Mouse (Mus musculus): ENCODE measurements around the gene Rnf215.
"Not testable (repeated sequence)": the region's sequence is repeated elsewhere in the genome, so short reads cannot be mapped to it uniquely, and the experiment has no call there.

Gene Rnf215

GRCm38 (mm10) chr11:4148120-4148519 is 13.1 kb downstream of the Rnf215 start:
- DNase-seq (ENCODE audit: low spot score) = no peak

DNA sequence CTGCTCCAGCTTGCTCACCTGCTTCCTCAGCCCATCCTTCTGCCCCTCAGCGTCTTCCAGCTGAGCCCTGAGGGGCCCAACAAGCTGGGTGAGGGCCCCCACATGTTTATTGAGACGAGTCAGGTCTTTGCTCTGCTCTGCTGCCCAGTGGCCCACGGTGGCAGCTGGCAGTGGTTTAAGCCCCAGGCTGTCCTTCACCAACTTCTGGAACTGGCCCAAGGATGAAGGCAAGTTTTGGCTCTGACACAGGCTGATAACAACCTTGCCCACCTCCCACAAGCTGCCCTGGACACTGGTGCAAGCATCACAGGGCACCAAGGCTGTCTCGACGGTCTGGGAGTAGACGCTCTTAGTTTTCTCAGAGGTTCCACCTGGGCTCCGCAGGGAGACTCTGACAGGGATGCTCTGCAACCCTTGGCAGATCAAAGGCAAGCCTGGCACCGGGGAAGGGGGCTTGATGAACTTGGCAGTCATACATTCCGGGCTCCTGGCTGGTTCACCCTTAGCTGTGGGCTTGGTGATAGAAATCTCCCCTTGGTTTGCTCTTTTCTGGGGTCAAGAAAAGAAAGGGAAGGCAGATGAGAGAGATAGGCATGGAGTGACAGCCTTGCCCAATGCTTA is 13.6 kb downstream of the Rnf215 start:
- no peak for DNase-seq (ENCODE audit: low spot score)

DNA sequence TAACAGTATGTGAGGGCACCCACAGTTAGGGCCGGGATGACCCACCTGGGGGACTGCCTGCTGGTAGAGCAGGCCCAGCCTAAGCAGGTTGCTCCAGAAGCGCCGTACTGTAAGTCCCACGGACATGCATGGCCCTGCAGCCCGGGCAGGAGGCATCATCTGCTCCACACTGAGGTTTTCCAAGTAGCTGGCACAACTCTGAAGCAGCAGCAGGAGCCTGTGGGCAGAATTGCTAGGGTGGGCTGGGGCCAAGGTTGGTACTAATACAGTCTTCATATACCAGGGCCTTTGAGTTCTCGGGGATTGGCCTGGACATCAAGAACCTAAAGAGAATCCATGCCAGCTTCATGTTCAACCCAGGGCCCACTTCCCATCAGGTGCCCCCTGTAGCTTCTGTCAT is 14.9 kb downstream of the Rnf215 start:
- no peak for DNase-seq (ENCODE audit: low spot score)

- DNase-seq (ENCODE audit: low spot score) = no peak
Observed at GRCm38 (mm10) chr11:4153694-4154093, 18.7 kb downstream of the Rnf215 start.

GRCm38 (mm10) chr11:4155641-4156040 is 20.6 kb downstream of the Rnf215 start:
- DNase-seq (ENCODE audit: low spot score) = no peak

DNA sequence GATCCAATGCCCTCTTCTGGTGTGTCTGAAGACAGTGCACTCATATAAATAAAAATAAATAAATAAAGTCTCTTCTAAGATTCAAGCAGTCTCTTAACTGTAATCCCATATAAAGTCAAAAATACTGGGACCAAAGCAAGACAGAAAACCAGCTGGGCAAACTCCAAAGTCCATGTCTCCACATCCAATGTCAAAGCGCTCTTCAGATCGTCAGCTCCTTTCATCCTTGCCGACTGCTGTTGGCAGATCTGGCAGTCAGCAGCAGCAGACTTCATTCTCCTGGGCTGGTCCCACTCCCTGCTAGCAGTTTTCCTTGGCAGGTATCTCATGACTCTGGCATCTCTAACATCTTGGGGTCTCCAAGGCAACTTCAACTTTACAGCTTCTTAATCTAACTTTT is 23.7 kb downstream of the Rnf215 start:
- DNase-seq (ENCODE audit: low spot score) = no peak

GRCm38 (mm10) chr11:4159808-4160708 is 25.1 kb downstream of the Rnf215 start, which contains the start of the genes Ccdc157 and Sf3a1:
Ccdc157 (minus strand) TSS chr11:4160293.
Sf3a1 (plus strand) TSS chr11:4160350.
- DNase-seq (ENCODE audit: low spot score) = peak; percentile 91

GRCm38 (mm10) chr11:4160758-4161480 is 25.9 kb downstream of the Rnf215 start:
- DNase-seq (ENCODE audit: low spot score) = no peak

DNA sequence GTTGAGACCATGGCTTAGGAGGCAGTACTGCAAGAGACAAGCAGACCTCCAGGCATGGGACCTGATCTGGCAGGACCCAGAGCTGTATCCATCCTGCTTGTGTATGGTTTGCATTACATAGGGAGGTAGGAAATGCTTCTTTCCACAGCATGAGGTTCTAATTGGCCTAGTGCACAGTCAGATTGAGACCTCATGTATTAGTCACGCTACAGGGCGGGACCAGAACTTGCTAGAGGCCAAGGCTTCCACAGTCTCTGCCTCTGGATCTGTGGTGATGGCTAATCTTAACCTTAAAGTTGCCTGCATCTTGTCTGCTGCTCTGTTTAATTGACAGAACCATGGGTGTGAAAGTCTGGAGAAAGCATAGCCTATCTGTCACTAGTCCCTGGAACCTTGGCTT is 29.7 kb downstream of the Rnf215 start:
- DNase-seq (ENCODE audit: low spot score) = no peak

- no peak for DNase-seq (ENCODE audit: low spot score)
Observed at GRCm38 (mm10) chr11:4166467-4167090, 31.6 kb downstream of the Rnf215 start.

DNA sequence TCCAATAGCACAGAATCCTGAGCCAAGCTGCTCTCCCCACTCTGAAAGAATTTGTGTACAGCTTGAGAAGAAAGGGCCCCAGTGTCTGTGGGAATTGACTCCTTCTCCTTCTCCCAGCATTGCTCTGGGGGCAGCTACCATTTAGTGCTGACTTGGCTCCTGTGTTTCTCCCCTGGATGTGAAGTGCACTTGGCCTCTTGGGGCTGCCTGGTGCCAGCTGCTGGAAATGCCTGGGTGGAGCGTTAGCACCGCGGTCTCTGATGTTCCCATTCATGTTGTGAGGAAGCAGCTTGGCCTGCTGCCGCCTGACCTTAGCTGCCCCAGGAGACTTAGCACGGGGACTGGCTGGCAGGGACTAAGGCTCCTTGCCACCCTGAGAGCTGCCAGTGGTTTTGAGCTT is 39.6 kb downstream of the Rnf215 start:
- DNase-seq (ENCODE audit: low spot score) = peak; percentile 60

DNA sequence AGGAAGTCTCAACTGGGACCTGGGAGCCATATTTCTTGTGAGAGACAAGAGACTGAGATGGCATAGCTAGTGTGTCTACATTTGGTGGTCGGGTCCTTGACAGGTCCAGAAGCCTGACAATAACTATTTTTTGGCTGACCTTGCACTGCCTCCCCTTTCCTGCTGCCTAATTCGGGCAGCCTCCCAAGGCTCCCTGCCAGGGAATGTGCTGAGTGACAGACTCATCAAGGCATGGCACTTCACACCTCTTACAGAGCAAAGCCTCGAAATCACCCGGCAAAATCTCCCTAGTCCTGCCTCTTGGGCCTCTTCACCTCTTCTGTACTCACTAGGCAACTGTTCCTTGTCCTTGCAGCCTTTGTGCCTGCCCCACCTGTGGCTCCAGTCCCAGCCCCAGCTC is 42.7 kb downstream of the Rnf215 start:
- no peak for DNase-seq (ENCODE audit: low spot score)

DNA sequence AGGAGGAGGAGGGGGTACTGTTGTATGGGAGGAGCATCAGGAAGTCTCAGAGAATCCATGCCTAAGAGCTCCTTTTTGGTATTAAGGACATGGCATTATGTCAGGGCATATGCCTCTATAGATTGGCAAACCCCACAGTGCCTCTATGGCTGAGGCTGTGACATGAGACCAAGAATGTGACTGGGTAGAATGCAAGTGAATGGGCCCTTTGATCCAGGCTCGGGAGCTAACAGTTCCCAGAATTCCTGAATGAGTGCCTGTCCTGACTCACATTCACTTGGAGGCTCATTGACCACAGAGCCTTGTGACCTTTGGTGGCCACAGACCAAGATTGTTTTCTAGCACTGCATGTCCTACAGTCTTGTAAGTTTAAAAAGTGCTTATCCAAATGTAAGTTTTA is 47.1 kb downstream of the Rnf215 start:
- DNase-seq (ENCODE audit: low spot score) = peak; percentile 66

- peak; percentile 72 for DNase-seq (ENCODE audit: low spot score)
Observed at GRCm38 (mm10) chr11:4183511-4183910, 48.5 kb downstream of the Rnf215 start.

DNA sequence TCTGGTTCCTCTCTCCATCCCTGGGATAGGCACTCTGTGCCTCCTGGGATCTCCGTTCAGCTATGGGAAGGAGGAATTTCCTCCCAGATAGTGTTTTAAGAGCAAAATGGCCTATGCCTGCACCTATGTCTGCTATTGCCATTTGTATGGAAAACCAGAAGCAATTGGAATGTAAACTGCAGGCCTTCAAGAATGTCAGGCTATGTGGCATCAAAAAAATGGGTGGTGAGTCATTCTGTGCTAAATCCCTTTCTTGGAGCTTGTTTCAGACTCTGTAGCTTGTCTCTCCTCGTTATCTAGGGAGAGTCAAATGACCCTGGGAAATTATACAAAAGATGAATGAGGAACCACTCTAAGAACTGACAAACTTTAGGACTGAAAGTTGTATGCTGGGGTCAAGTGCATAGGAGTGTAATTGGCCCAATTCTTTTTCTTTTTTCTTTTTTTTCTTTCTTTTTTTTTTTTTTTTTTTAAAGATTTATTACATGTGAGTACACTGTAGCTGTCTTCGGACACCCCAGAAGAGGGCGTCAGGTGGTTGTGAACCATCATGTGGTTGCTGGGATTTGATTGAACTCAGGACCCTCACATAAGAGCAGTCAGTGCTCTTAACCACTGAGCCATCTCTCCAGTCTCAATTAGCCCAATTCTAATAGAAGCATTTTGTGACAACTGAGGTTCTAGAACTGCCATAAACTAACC is 49.4 kb downstream of the Rnf215 start:
- DNase-seq (ENCODE audit: low spot score) = no peak

DNA sequence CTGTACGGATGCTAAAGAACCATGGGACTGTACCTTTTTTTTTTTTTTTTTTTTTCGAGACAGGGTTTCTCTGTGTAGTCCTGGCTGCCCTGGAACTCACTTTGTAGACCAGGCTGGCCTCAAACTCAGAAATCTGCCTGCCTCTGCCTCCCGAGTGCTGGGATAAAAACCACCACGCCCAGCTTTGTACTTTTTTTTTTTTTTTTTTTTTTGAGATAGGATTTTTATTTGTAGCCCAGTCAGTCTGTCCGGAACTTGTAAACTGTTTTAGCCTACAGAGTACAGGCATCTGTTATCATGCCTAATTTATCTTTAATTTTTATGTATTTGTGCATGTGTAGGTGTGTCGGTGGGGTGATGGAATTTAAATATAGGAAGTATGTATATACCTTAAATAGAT is 50.5 kb downstream of the Rnf215 start:
- DNase-seq (ENCODE audit: low spot score) = not testable (repeated sequence)

DNA sequence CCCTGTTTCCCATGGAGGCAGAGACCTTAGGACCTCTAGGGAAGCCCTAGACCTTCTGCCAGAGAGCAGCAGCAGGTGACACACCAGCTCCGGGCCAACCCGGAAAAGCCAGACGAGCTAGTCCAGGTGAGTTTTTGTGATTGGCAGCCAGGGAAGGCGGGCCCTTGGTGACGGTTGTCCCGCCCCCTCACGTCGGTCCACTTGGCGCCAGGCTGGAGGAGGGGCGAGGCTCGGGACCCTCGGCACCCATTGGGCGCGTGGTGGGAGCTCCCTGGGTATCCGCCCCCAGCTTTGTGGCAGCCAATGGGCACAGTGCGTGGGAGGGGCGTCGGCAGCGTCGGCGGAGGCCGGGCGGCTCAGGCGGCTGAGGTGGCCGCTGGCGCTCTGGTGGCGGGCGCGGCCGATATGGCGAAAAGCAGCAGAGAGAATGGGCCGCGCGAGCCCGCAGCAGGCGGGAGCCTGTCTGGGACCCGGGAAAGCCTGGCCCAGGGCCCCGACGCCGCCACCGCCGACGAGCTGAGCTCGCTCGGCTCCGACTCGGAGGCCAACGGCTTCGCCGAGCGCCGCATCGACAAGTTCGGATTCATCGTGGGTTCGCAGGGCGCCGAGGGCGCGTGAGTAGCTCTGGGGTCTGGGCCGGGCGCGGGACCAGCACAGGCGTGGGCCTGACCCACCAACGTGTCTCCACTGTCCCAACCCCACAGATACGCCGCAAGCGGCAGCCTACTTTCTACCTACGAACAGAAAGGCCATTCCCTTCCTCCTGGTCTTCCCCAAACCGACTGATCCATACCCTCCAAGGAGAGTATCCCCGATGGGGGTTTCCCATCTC is 51.7 kb downstream of the Rnf215 start, which contains the start of gene Tbc1d10a:
Gene Tbc1d10a, plus strand, starts transcription at position 304 of the 832 bp plus-strand sequence.
- peak; percentile 96 for DNase-seq (ENCODE audit: low spot score)

DNA sequence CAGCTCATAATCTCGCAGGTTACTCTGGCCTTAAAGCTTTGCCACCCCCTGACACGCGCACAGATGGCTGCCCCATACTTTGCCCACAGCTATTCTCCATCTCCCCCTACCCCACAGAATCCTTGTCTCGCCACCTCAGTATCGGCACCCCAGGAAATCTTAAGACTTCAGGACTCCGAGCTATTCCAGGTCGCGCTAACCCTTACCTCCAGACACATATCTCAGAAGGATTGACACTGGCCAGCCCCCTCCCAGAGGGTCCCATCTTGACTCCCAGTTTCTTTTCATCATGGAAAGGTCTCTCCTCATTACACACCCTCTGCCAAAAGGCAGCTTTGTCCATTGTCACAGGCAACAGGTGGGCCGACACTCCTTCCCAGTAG is 52.3 kb downstream of the Rnf215 start:
- DNase-seq (ENCODE audit: low spot score) = no peak

DNA sequence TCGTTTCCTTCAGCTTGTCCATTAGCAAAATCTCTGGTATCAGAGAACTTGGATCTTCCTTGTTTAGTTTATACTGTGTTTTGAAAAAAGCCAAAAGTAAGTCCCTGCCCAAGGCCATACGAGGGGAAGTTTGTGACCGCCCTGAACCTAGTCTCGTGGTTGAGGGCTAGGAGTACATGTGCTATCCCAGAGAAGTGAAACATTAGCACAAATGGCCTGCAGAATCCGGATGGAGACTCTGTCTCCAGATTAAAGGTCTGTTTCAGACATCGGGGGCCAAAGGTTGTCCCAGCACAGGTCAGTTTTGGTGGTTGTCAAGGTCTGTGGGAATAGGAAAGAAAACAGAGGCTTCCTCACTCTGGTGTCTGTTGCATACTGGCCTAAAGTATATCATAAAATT is 54.2 kb downstream of the Rnf215 start:
- DNase-seq (ENCODE audit: low spot score) = no peak

DNA sequence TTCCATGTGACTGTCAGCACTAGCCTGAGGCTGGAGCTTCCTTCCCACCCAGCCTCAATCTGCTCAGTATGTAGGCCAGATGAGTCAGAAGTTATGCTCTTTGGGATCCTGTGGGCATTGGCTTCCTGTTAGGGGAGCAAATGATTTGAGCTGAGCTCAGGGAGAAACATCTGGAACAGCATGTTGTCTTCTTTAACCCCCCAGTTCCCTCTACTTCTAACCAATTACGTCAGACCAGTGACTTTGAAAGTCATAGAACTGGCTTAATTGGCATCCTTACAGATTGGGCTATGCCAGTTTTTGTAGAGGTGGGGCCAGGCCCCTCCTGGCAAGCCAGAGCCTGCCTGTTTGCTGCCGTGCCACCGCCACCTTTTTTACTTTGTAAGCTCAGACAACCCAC is 55.7 kb downstream of the Rnf215 start:
- DNase-seq (ENCODE audit: low spot score) = peak; percentile 32

All from adipocyte (in vitro differentiated cells).